Mouse (Mus musculus): ENCODE results near the gene Pdzd2.

Gene Pdzd2

DNA sequence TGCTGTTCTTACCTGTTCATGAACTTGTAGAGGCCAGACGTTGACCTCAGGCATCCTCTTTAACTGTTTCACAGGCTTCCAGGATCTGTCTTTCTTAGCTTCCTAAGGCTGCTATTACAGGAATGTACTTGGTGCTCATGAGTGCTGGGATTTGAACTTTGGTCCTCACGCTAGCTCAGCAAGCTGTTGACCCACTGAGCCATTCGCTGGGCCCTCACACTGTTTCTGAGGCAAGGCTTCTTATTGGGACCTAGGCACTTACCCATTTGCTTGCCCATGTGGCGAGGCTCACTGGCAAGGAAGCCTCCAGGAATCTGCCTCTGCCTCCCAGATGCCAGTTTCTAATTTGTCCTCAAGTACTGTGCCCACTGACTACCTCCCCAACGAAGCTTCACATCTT is 419.8 kb downstream of the Pdzd2 start:
- no peak for DNase-seq (ENCODE audit: low read depth, low spot score)

- no peak for DNase-seq (ENCODE audit: low read depth, low spot score)
These were observed 421.3 kb downstream of the Pdzd2 start for GRCm38 (mm10) chr15:12318451-12318850.

- DNase-seq (ENCODE audit: low read depth, low spot score) = no peak
These were observed 422.4 kb downstream of the Pdzd2 start for GRCm38 (mm10) chr15:12317290-12317689.

DNA sequence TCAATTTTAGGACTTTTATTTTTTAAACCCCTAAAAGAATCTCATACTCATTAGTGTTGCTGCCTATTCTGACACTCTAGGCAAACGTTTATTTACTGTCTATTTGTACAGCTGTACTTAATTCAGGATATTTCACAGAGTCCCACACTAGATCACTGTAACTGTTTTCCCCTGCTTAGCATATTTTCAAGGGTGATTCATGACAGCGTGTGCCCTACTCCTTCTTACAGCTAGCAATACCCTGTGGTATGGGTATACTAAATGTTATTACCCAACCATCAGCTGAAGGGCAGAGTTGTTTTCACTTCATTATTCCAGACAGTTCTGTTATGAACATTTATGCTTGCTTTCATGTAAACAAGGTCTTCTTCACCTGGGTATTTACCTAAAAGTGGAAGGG is 423.7 kb downstream of the Pdzd2 start:
- no peak for DNase-seq (ENCODE audit: low read depth, low spot score)

DNA sequence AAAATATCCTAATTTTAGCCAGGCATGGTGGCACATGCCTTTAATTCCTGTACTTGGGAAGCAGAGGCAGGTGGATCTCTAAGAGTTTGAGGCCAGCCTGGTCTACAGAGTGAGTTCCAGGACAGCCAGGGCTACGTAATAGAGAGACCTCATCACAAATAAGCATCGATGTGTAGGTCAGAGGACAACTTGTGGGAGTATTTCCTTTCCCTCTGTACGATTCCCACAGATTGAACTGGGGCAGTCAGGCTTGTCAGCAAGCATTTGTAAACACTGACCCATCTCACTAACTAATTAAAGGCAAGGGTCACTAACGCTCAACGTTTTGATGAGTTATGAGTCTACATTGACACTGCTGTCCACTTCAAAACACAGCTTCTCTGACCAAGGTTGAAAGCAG is 425.1 kb downstream of the Pdzd2 start:
- DNase-seq (ENCODE audit: low read depth, low spot score) = no peak

DNA sequence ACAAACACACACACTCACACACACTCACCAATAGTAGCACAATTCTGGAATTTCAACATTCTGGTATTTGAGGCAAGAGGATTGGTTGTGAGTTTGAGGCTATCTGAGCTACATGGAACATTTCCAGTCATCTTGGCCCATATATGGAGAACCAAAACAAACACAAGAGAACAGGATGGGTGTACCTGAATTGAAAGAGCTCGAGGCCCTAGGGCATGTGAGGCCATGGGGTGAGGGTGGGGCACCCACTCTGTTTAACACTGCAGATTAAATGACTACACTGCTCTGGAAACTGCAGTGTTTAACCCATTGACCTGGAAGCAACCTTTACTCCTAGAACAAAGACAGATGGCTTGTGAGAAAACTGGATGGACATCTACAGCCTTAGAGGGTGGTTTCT is 426.5 kb downstream of the Pdzd2 start:
- DNase-seq (ENCODE audit: low read depth, low spot score) = peak; percentile 46

DNA sequence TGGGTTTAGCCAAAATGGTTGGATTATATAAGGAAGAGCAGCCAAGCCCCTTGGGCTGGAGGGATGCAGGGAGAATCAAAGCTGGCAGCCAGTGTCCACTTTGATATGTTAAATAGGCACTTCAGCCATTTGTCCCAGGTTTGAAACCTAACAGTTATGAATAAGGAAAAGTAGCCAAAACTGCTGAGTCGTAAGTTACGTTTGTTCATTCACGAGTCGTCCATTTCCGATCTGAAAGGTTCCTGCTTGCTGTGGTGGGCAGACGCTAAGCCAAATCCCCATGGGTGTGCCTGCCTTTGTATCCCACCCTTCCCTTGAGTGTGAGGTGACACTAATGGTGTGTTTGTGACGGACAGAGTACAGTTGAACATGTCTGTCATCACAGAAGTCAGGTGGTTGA is 428.3 kb downstream of the Pdzd2 start:
- DNase-seq (ENCODE audit: low read depth, low spot score) = no peak

GRCm38 (mm10) chr15:12310676-12311075 is 429.0 kb downstream of the Pdzd2 start:
- DNase-seq (ENCODE audit: low read depth, low spot score) = no peak

All from CD4-positive helper T cell, adult 2 months (primary cell).